Mouse (Mus musculus): ENCODE results near the gene Ptprn2.

The Ptprn2 gene

GRCm38 (mm10) chr12:116873866-116874585, 388.5 kb downstream of the Ptprn2 start:
- no peak for ATAC-seq (ENCODE audit: low TSS enrichment)

GRCm38 (mm10) chr12:116887496-116888281, 402.2 kb downstream of the Ptprn2 start:
- ATAC-seq (ENCODE audit: low TSS enrichment), result peak; percentile 41; the same call in 1 of the 2 replicates

DNA sequence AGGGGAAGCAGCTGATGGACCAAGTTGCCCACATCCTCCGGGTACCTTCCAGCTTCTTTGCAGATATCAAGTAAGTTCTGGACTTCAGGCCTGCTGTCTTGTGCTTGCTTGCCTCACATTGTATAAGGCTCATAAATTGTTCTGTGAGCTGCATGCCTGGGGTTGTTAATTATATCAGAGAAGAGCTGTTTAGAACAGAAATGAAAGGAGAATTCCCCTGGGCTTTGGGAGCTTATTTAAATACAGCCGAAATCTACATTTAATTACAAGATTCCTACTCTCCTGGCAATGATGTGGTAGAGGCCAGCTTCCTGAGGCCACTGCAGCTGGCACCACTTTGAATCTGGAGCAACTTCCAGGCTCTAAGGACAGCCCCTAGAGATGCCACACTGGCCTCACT, 403.3 kb downstream of the Ptprn2 start:
- no peak for ATAC-seq (ENCODE audit: low TSS enrichment)

DNA sequence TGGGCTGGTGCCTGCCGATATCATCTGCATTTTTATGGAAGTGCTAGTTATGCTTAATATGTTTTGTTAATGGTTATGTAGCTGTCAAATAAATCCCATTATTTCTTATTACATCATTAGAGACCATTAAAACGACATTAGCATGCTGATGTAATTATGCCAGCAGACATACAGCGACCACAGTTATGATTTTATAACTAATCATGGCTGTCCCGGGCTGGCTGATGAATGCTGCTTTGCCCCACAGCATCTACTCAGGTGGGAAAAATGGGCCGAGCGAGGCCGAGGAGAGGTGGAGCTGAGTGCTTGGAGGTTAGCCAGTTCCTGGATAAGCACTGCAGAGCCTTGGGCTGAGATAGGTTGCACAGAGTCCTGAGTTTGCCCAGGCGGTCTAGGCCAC, 407.1 kb downstream of the Ptprn2 start:
- no peak for ATAC-seq (ENCODE audit: low TSS enrichment)

DNA sequence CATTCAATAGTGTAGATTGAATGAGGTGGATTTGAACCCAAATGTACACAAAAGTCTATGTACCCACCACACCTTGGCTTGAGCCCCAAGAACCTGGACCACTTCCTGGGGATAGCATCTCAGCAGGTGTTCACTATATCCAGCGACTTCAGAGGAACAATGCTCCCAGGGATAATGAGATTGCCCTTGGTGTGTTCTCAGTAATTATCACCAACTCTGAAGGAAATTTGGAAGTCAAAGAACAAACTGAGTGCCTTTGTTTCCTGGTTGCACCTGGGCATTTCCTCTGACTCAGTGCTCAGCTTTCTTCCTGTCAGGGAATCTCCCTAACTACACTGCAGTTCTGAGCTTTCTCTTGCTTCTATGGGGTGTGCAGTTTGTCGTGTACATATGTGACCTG, 411.1 kb downstream of the Ptprn2 start:
- no peak for ATAC-seq (ENCODE audit: low TSS enrichment)

DNA sequence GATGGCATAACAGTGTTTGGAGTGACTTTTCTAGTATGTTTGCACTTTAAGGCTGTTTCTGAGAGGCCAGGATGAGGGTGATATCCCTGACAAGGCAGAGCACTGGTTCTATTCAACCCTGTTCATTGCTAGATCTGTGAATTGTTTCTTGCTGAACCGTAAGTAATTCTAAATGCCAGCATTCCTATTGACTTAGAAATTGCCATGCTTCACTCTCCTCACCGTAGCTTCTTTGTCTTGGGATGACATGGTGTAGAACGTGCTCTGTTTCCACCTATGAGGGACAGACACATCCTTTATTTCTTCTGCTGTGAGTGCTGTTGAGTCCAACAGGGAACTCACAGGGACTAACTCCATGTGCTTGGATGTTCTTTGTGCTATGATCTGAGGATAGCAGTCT, 416.3 kb downstream of the Ptprn2 start:
- no peak for ATAC-seq (ENCODE audit: low TSS enrichment)

DNA sequence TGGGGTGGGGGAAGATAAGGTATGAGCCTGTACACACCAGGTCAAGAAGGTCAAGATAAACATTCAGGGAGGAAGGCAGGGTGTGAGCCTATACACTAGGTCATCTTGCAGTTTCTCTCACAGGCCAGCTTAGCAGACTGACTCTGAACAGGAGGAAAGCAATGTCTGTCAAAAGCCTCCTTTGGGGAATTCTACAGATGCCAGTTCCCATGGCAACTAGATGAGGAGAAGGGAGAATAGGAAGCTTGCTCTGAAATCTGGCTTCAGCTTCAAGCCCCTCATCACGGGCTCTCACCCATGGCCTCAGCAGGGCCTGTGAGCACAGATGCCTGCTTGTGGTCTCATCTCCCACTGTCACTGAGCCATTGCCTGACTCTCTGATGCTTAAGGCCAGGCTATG, 421.9 kb downstream of the Ptprn2 start:
- ATAC-seq (ENCODE audit: low TSS enrichment), result peak; percentile 78

GRCm38 (mm10) chr12:116908668-116909067, 423.1 kb downstream of the Ptprn2 start:
- ATAC-seq (ENCODE audit: low TSS enrichment), result peak; percentile 94

DNA sequence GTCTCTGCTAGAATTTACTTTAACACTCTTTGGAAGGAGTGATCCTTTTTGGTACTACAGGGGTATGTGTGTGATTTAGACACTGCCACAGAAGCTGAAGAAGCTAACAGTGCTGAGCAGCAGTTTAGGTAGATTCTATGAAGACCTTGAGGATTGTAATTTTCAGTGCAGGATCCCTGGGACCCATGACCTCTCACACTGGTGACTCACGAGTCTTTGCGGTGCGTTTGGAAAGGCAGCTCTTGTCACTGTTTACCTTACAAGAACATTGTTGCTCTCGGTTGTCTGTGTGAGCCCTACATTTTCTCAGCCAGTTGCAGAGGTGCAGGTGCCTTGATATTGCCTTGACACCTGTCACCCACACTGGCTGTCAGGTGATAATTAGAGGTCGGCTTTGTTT, 431.3 kb downstream of the Ptprn2 start:
- no peak for ATAC-seq (ENCODE audit: low TSS enrichment)

GRCm38 (mm10) chr12:116919185-116919584, 433.7 kb downstream of the Ptprn2 start:
- ATAC-seq (ENCODE audit: low TSS enrichment), result no peak

- ATAC-seq (ENCODE audit: low TSS enrichment), result peak; percentile 65
These were observed 434.4 kb downstream of the Ptprn2 start for GRCm38 (mm10) chr12:116919691-116920526.

- no peak for ATAC-seq (ENCODE audit: low TSS enrichment)
These were observed 441.6 kb downstream of the Ptprn2 start for GRCm38 (mm10) chr12:116927115-116927514.

DNA sequence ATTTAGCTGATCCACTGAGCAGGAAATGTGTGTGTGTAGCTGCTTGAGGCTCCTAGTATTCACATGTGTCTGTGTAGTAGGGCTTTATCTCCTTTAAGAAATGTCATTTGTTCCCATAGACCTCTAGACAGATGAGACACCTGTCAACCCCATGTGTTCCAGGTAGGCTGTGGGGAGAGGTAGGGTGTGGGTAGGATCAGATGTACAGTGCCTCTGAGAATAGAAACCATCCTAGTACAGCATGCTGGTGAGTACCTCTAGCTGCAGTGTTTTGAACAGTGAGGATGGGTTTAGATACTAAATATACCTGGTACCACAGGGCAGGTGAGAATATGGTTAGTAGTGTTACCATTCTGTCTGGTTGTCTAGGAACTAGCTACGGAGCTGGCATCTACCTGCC, 442.0 kb downstream of the Ptprn2 start:
- ATAC-seq (ENCODE audit: low TSS enrichment), result no peak

DNA sequence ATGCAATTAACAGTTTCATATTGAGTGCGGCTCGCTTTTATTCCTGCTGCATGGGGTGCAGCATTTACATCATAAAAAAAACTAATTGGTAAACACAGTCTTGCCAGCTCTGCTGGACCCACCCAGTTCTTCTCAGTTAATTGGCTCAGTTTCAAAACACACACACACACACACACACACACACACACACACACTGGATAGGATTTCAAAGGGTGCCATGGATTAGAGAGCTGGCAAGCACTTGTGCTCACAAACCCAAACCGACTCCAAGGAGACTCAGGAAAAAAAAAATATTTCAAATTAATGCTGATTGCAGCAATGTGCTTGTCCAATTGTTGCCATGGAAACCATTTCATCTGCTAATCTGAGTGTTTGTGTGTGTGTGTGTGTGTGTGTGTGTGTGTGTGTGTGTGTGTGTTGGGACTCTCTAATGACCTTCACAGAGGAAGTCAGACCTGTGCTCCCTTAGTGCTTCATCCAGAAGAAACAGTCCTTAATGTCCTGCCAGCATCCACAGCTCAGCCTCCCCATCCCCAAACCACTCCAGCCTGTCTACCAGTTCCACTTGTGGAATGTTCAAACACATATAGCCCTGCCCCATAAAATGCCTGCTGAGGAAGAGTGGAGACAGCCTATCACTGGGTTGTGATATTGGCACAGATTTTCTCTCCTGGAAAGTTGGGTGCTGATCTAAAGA, 452.8 kb downstream of the Ptprn2 start:
- 0 out of 2 replicates have a peak, but pooled peaks have one; percentile 25 for ATAC-seq (ENCODE audit: low TSS enrichment)

DNA sequence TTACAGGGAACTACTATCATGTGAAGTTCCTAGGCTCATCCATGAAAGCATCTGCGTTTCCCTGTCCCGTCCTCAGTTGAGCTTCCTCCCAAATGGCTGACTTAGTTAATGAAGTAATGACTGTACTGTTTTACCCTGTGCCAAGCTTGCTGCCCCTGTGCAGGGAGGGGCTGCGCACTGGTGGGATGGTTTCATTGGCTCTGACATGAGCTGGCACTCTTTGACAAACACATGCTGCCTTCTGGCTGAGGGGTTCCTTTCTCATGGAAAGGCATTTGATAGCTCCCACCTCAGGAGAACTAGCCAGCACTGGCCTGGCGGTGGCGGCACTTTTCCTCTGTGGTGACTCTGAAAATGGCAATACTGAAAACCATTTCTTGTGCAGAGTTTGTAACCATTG, 458.4 kb downstream of the Ptprn2 start:
- ATAC-seq (ENCODE audit: low TSS enrichment), result no peak

- peak; percentile 64 for ATAC-seq (ENCODE audit: low TSS enrichment)
These were observed 462.8 kb downstream of the Ptprn2 start for GRCm38 (mm10) chr12:116948151-116948928.

DNA sequence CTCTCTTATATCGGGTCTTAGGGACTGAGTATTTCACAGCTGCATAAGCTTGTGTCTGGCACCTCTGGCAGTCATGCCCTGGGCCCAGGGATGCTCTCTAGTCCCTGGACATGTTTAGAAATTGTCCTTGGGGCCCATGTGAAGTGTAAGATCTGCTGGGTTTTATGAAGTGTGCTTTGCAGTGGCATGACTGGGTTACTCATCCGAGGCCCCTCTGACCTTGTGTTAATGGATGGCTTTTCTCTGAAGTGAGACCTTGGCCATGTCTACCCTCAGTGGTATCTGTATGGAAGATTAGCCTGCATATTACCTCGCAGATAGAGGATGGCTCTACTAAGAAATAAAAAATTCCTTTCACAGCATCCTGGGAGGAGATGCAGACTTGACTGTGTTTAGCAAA, 464.2 kb downstream of the Ptprn2 start:
- ATAC-seq (ENCODE audit: low TSS enrichment), result no peak

- no peak for ATAC-seq (ENCODE audit: low TSS enrichment)
These were observed 467.1 kb downstream of the Ptprn2 start for GRCm38 (mm10) chr12:116952452-116953205.

DNA sequence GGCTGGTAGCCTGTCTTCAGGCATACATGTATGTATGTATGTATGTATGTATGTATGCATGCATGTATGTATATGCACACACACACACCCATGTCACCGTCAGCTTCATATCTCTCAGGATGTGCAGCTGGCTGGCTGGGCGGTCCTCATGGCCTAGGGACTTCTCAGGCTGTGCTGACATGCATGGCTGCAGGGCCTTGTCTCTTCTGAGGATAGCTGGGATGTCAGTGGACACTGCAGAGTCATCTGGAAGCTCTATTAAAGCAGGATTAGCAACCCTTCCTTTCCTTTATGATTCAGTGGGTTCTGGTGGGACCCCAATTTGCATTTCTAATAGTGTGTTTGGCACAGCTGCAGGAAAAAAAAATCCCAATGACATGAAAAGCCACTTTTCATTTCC, 473.6 kb downstream of the Ptprn2 start:
- no peak for ATAC-seq (ENCODE audit: low TSS enrichment)

DNA sequence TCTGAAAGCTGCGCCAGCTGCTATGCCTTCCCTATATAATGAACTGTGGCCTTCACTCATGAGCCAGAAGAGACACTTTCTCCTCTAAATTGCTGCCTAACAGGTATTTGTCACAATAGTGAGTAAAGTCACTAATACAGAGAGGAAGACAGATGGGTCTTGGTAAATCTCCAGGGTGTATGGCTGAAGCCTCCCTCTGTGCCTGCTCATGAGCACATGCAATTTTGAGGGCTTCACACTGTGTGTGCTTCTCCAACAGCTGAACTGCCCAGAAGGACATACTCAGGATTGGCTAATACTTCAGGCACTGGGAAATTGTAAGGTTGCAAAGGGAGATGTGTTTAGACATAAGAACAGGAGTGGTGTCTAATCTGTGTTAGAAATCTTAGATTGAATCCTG, 478.4 kb downstream of the Ptprn2 start:
- ATAC-seq (ENCODE audit: low TSS enrichment), result no peak

Data from frontal cortex, adult (tissue).